Mouse (Mus musculus) neural tube, embryonic 12.5 days (tissue): ENCODE measurements at regions not wholly inside any gene's neighbourhood (a gene's known extent, or its start where the extent isn't known, plus 50 kb on each side); places are given as distances from the start of the nearest gene placed in this dataset.
A peak's percentile ranks its signal among the peaks of the same experiment; 100 is the strongest.

Experiments
- ATAC-seq: fragments of 200-750 bp; cut with Nextera tagmentation; 2 replicates; pipeline ENCODE4 v1.8.0; 2017; ENCODE audit warnings: low read depth, mild to moderate bottlenecking, moderate TSS enrichment, moderate library complexity; ENCODE audit not compliant: low FRiP score
- H3K27ac ChIP-seq: fragments of 300-500 bp; sonication (generic); 2 replicates; pipeline ENCODE4 v1.5.1; 2016
- H3K27me3 ChIP-seq: fragments of 300-500 bp; sonication (generic); replicated peaks from 2 replicates; pipeline ENCODE4 v1.6.1; 2016; ENCODE audit warnings: mild to moderate bottlenecking
- H3K36me3 ChIP-seq: fragments of 300-500 bp; sonication (generic); 2 replicates; pipeline ENCODE4 v1.6.1; 2016; ENCODE audit warnings: mild to moderate bottlenecking
- H3K4me1 ChIP-seq: fragments of 300-500 bp; sonication (generic); 2 replicates; pipeline ENCODE4 v1.6.1; 2016
- H3K4me2 ChIP-seq: fragments of 300-500 bp; sonication (generic); replicated peaks from 2 replicates; pipeline ENCODE4 v1.6.1; 2016; ENCODE audit warnings: mild to moderate bottlenecking
- H3K4me3 ChIP-seq: fragments of 300-500 bp; sonication (generic); 2 replicates; pipeline ENCODE4 v1.5.1; 2016
- H3K9ac ChIP-seq: fragments of 300-500 bp; sonication (generic); 2 replicates; pipeline ENCODE4 v1.6.1; 2016; ENCODE audit warnings: mild to moderate bottlenecking
- H3K9me3 ChIP-seq: fragments of 300-500 bp; sonication (generic); 2 replicates; pipeline ENCODE4 v1.6.1; 2016; ENCODE audit warnings: mild to moderate bottlenecking
- WGBS: fragments of 180-500 bp; shearing (Covaris S2); methylation state at CpG from one replicate; pipeline ENCODE4 v1.1.7; 2016; 5-methylcytosine and 5-hydroxymethylcytosine counted together

DNA sequence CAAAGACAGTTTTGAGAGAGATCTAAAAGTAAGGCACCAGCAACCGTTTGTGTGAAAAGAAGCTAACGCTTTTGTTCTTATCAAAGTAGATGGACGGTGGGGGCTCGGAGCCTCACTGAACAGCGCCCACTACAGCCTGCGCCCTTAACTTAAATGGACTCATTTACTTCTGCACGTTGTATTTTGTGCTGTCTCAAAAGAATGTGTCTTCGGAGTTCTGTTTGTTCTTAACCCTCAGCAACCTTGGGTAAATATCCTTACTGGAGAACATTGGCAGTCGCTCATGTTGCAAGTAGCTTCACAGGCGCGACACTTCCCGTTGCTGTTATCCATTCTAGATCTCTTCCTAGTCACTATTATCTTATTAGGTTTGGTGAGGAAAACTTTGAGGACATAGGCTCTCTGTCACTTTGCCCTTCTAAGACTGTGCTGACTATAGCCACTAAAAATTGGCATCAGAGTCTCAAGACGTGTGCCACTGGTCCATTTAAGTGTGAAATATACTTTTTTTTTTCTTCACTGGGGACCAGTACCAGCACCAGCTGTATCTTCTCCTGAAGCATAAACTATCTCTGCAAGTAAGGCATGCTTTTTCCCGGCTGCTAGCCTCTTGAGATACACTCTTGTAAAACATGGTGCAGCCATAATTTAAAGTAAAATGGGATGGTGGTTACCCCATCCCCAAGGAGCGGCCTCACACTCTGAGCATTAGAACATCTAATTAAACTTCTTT is 507.0 kb upstream of the Kif2a start:
- no peaks in the 10 kb centered on the region; the same call in 1 of the 2 replicates for H3K4me1 ChIP-seq
- no peak overlapping the region for H3K4me3 ChIP-seq
- no peak overlapping the region for H3K9ac ChIP-seq
- ATAC-seq = no peak
- no peak overlapping the region for H3K4me2 ChIP-seq
- 77% methylated on average over 15 of the region's 15 CpGs for WGBS
- H3K27ac ChIP-seq = no peak overlapping the region
- no peaks in the 10 kb centered on the region for H3K27me3 ChIP-seq
- H3K9me3 ChIP-seq = no peaks in the 10 kb centered on the region
- H3K36me3 ChIP-seq = no peaks in the 10 kb centered on the region

DNA sequence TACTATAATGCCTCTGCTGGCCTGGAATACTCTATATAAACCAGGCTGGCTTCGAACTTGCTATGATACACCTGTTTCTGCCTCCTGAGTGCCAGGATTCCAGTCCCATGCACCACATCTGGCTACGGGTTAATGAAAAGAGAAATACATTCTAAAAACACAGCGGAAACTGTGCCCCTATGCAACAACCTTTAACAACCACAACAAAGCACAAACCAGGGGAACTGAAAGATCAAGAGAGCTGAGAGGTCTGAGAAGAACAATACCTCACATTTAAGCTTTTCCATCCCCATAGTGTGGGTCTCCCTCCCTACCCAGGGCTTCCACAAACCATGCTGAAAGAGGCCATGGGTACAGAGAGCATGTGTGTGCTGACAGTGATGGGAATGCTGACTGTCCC is 501.0 kb upstream of the Kif2a start:
- WGBS = 92% methylated on average over 3 of the region's 3 CpGs
- no peak overlapping the region for H3K4me3 ChIP-seq

DNA sequence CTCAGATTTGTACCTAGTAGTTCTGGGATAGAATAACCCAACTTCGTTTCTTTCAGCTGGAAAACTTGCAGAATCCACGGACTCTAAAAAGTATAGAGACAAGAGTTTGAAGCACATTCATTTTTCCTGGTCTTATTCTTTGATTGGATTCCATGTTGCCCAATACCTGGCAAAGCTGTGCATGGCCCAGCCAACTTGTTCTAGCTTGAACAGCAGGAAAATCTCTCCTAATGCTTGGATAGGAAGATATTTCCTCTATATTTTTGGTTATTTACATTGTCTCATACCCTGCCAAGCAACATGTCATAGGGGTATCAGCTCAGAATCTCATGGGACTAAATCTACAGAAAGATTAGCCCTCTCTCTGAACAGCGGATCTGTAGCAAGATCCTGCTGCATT is 492.3 kb upstream of the Kif2a start:
- ATAC-seq = no peak
- Histone ChIP-seq H3K9me3 (no peaks in the 10 kb centered on the region), H3K27me3 (no peaks in the 10 kb centered on the region), H3K4me3 (no peak overlapping the region), H3K27ac (no peak overlapping the region), H3K4me1 (no peaks in the 10 kb centered on the region), H3K36me3 (no peaks in the 10 kb centered on the region), H3K9ac (no peak overlapping the region), H3K4me2 (no peak overlapping the region)
- WGBS = 94% methylated on average over 3 of the region's 3 CpGs

More for the DNA sequence above, 501.0 kb upstream of the Kif2a start:
- H3K9me3 ChIP-seq = no peaks in the 10 kb centered on the region
- no peaks in the 10 kb centered on the region for H3K36me3 ChIP-seq
- H3K27me3 ChIP-seq = no peaks in the 10 kb centered on the region
- H3K4me2 ChIP-seq = no peak overlapping the region
- H3K27ac ChIP-seq = no peak overlapping the region
- H3K9ac ChIP-seq = no peak overlapping the region
- no peak for ATAC-seq
- no peaks in the 10 kb centered on the region for H3K4me1 ChIP-seq

DNA sequence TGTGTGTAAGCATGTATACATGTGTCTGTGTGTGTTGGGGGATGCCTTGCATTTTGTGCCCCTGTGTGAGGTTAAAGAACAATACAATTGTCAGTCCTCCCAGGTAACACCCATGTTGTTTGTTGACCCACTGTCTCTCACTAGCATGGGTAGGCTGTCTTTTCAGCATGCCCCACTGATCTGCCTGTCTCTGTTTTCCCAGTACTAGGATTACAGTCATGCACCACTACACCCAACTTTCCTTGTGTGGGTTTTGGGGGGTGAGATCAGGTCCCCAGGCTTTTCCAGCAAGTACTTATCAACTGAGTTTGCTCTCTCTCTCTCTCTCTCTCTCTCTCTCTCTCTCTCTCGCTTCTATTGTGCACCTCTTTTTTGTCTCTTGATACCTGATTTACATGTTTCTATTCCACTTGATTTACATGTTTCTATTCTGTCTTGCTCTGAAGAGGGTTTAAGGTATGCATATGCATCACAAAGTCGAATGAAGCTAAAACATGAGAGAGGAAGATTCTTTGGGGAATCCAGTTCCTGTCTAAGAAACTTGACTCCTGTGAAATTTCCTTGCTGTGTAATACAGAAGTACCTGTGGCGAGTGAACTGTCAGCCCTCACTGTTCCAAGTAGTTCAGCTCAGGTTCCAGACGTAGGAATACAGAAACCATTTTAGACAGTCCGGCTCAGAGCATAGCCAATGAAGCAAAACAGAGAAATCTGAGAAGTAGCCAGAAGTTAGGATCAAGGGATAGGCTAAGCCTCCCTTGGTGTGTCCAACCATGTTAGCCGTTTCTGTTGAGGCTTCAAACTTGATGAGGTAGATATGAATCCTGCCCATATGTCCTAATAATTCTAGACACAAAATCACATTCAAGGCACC is 491.6 kb upstream of the Kif2a start:
- Histone ChIP-seq H3K4me2 (no peak overlapping the region), H3K27me3 (no peaks in the 10 kb centered on the region), H3K4me1 (no peaks in the 10 kb centered on the region), H3K27ac (no peak overlapping the region), H3K9me3 (no peaks in the 10 kb centered on the region), H3K9ac (no peak overlapping the region), H3K4me3 (no peak overlapping the region), H3K36me3 (no peaks in the 10 kb centered on the region)
- ATAC-seq = no peak
- 75% methylated on average over 6 of the region's 6 CpGs for WGBS

DNA sequence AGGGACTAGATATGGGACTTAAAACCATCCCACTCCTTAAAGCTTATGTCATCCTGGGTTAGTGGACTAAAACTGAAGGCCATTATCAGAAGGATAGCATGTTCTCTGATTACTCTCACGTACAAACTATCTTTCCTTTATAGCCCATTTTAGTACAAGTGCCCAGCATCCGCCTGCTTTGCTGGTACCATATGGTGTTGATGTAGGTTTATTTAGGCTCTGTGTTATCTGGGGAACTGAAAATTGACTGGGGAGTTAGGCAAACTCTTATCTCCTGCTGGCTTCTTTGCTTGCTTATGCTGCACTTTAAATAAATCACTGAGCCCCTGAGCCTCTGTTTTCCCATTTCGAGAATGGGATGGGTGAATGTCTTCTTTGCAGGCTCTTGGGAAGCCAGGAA is 485.4 kb upstream of the Kif2a start:
- H3K4me2 ChIP-seq = no peak overlapping the region
- H3K27me3 ChIP-seq = no peaks in the 10 kb centered on the region; the same call in 1 of the 2 replicates
- ATAC-seq = no peak
- H3K9ac ChIP-seq = no peak overlapping the region
- WGBS = 59% methylated on average over 3 of the region's 3 CpGs
- no peak overlapping the region for H3K4me3 ChIP-seq
- H3K36me3 ChIP-seq = no peaks in the 10 kb centered on the region
- H3K27ac ChIP-seq = no peak overlapping the region
- peaks cover 5% of the 10 kb centered on the region; the same call in 1 of the 2 replicates for H3K4me1 ChIP-seq
- H3K9me3 ChIP-seq = no peaks in the 10 kb centered on the region

DNA sequence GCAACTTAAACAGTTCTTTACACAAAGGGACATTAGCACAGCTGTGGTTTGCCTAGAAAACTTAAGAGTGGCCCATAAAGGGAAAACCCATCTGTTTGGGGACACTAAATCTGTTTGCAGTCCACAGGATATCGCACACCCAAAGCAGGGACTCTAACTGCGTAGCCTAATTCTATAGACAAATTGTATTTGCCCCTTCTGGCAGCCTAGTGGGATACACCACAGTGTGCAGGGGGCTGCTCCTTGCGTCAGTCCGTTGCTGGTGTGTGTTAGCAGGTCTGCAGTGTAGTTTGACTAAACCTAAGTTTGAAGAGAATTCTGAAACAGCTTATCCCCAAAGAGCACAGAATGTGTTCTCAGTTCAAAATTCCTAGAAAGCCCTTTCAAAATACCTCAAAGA is 484.9 kb upstream of the Kif2a start:
- Histone ChIP-seq H3K4me3 (no peak overlapping the region), H3K4me1 (peaks cover 9% of the 10 kb centered on the region; the same call in 1 of the 2 replicates), H3K27me3 (no peaks in the 10 kb centered on the region; the same call in 1 of the 2 replicates), H3K4me2 (no peak overlapping the region), H3K36me3 (no peaks in the 10 kb centered on the region), H3K27ac (no peak overlapping the region), H3K9ac (no peak overlapping the region), H3K9me3 (no peaks in the 10 kb centered on the region)
- no peak for ATAC-seq
- 57% methylated on average over 4 of the region's 4 CpGs for WGBS

DNA sequence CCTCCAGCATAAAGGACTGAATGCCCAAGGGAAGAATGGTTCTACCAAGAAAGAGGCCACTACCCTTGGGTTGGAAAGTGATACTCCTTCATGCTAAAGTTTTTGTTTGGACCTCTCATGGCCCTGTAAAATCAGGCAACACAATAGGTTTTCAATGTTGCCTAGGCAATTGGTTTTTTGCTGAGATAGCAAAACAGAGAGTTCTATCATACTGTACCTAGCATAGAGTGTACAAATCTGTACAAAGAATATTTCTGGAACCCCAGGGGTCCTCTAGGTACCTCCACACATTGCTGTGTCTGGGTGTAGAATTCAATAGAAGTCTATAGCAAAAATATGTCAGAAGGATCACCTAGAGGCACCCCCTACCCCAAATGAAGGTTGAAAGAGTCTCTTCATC is 483.4 kb upstream of the Kif2a start:
- H3K27ac ChIP-seq = no peak overlapping the region
- H3K9me3 ChIP-seq = no peaks in the 10 kb centered on the region
- ATAC-seq = no peak
- peaks cover 10% of the 10 kb centered on the region; the same call in 1 of the 2 replicates for H3K4me1 ChIP-seq
- H3K36me3 ChIP-seq = no peaks in the 10 kb centered on the region
- H3K4me3 ChIP-seq = no peak overlapping the region
- no peak overlapping the region for H3K9ac ChIP-seq
- no peaks in the 10 kb centered on the region; the same call in 1 of the 2 replicates for H3K27me3 ChIP-seq
- H3K4me2 ChIP-seq = no peak overlapping the region

DNA sequence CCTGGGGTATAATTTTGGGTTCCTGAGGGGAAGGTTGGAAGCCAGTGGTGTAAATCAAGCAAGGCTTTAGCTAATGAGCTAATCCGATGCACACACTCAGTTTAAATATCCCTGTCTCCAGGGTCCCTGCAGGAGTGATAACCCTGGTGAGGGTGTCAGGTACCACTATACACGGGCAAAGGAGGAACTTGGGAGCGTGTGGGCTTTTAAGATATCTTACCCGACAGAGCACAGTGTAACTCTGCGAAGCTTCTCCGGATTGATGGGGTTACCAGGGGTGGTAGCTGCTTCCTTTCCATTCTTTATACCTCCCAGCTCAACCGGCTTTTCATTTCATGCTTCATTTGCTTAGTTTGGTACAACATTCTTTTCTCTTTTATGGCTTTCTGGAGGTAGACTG is 480.3 kb upstream of the Kif2a start:
- H3K4me2 ChIP-seq = no peak overlapping the region
- no peak overlapping the region for H3K4me3 ChIP-seq
- H3K9me3 ChIP-seq = no peaks in the 10 kb centered on the region
- H3K27ac ChIP-seq = no peak overlapping the region
- no peak overlapping the region for H3K9ac ChIP-seq
- no peaks in the 10 kb centered on the region for H3K36me3 ChIP-seq
- WGBS = 33% methylated on average over 7 of the region's 7 CpGs
- H3K27me3 ChIP-seq = no peaks in the 10 kb centered on the region
- H3K4me1 ChIP-seq = peaks cover 10% of the 10 kb centered on the region; the same call in 1 of the 2 replicates
- ATAC-seq = peak; percentile 68; the same call in 1 of the 2 replicates

DNA sequence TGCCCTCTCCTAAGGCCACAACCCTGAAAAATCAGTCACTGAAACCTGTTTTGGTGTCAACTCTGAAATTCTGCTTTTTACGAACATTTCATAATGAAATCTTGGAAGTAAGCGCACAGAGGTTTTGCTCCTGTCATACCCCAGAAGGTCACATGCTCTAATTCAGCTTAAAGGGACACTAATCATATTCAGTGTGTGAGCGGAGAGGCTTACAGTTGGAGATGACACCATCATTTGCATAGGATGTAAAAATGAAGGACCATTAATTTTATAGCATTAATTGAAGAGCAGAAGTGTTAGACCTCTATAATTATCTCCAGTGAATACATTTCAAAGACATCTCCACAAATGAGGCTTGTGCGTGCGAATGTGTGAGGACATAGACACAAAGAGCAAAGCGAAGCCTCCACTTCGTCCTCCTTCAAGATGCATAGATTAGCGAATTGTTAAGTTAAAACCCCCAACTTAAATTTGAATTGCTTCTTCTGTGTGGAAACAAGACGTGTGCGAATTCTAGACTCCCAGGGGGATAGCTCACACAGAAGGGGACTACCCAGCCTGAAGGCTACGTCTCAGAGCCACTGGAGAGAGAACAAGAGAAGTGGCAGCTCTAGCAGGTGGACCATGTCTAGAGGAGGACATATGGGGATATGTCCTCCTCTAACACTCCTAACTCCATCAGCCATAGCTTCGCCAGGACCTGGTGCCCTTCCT is 479.0 kb upstream of the Kif2a start:
- H3K27ac ChIP-seq = no peak overlapping the region
- WGBS = 71% methylated on average over 12 of the region's 12 CpGs
- peak; percentile 39 for ATAC-seq
- no peaks in the 10 kb centered on the region for H3K27me3 ChIP-seq
- no peak overlapping the region for H3K9ac ChIP-seq
- no peaks in the 10 kb centered on the region for H3K9me3 ChIP-seq
- H3K36me3 ChIP-seq = no peaks in the 10 kb centered on the region
- H3K4me3 ChIP-seq = no peak overlapping the region
- no peak overlapping the region for H3K4me2 ChIP-seq
- peaks cover 10% of the 10 kb centered on the region; the same call in 1 of the 2 replicates for H3K4me1 ChIP-seq

DNA sequence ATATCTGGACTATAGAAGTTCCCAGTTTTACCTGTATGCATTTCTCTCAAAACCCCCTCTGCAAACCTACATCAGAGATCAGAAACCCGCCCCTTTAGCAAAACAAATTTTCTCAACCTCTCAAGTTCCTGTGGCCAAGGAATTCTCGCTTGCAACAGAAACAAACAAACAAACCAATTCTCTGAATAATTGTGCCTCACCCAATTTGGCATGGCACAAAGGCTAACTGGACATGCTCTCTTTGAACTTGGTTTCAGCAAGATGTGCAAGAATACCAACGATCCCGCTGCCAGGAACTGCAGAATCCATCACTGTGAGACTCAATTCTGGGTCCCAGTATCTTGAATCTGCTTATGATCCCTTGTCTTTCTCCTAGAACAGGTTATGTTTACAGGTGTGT is 477.4 kb upstream of the Kif2a start:
- no peaks in the 10 kb centered on the region for H3K36me3 ChIP-seq
- no peak overlapping the region for H3K27ac ChIP-seq
- no peaks in the 10 kb centered on the region for H3K9me3 ChIP-seq
- no peak overlapping the region for H3K9ac ChIP-seq
- H3K4me3 ChIP-seq = no peak overlapping the region
- H3K27me3 ChIP-seq = no peaks in the 10 kb centered on the region
- H3K4me1 ChIP-seq = peaks cover 10% of the 10 kb centered on the region; the same call in 1 of the 2 replicates
- no peak for ATAC-seq
- 76% methylated on average over 4 of the region's 4 CpGs for WGBS
- no peak overlapping the region for H3K4me2 ChIP-seq

DNA sequence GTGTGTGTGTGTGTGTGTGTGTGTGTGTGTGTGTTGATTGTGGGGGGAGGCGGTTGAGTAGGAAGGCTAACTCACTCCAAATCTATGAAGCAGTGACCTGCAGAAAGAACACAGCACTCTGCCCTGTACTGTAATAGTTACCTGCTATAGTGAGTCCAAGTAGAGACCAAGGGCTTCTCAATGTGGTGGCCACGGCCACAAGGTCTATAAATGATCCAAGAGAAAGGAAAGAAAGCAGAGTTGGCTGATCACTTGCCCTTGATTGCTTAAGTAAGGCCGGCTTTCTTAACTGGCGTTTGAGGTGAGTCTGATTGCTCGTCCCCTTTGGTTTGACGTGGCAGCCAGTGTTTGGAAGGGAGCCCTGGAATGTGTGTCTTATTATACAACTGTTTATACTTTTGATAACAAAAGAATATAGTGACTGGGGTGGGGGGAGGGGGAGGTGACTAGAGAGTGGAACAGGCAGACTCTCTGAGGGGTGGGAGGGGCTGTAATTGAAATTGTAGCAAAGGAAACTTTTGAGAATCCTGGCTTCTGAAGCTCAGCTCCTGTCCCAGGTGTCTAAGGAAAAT is 473.3 kb upstream of the Kif2a start:
- H3K4me2 ChIP-seq = no peak overlapping the region
- no peaks in the 10 kb centered on the region for H3K4me1 ChIP-seq
- H3K4me3 ChIP-seq = no peak overlapping the region
- H3K9ac ChIP-seq = no peak overlapping the region
- H3K36me3 ChIP-seq = no peaks in the 10 kb centered on the region
- H3K27ac ChIP-seq = no peak overlapping the region
- no peak for ATAC-seq
- H3K27me3 ChIP-seq = no peaks in the 10 kb centered on the region
- H3K9me3 ChIP-seq = no peaks in the 10 kb centered on the region
- 58% methylated on average over 6 of the region's 6 CpGs for WGBS

DNA sequence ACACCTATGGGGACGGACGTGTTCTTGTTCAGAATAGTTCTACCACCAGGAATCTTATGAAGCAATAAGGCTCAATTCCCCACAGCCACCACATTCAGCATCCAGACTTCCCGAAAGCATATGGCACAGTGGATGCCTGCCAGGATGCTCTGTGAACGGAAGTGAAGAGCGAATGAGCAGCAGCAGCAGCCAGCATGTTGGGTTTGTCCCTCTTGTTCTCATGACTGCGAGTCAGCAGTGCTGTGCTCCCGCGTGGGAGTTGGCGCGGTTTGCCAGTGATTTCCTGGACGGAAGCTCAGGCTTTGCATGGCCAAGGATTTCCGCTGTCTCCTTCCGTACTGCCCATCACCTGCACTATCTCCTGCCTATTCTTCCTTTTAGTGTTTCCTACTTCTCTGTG is 471.8 kb upstream of the Kif2a start:
- WGBS = 90% methylated on average over 13 of the region's 13 CpGs

More for the DNA sequence above, 471.8 kb upstream of the Kif2a start:
- Histone ChIP-seq H3K27me3 (no peaks in the 10 kb centered on the region), H3K4me3 (no peak overlapping the region), H3K36me3 (no peaks in the 10 kb centered on the region), H3K9ac (no peak overlapping the region), H3K27ac (no peak overlapping the region), H3K4me1 (no peaks in the 10 kb centered on the region), H3K4me2 (no peak overlapping the region), H3K9me3 (no peaks in the 10 kb centered on the region)
- no peak for ATAC-seq
